Mouse (Mus musculus) intestine, postnatal 0 days (tissue): Measurements from ENCODE around the gene Paf1. TPM values are rescaled to one million over a fixed set of nuclear protein-coding genes. Genes with fewer than 3 reads are reported as not detected.

ENCODE experiments used
- ATAC-seq: fragments of 200-750 bp; cut with Nextera tagmentation; 2 replicates; pipeline ENCODE4 v1.8.0; 2017; ENCODE audit warnings: mild to moderate bottlenecking, moderate TSS enrichment, moderate library complexity
- H3K27ac ChIP-seq: fragments of 300-500 bp; sonication (generic); 2 replicates; pipeline ENCODE4 v1.5.1; 2014; ENCODE audit warnings: mild to moderate bottlenecking, low read depth, low read length, moderate library complexity
- H3K27me3 ChIP-seq: fragments of 300-500 bp; sonication (generic); replicated peaks from 2 replicates; pipeline ENCODE4 v1.6.1; 2014; ENCODE audit warnings: low read length, mixed read lengths; ENCODE audit not compliant: control insufficient read depth, insufficient read depth
- H3K36me3 ChIP-seq: fragments of 300-500 bp; sonication (generic); 2 replicates; pipeline ENCODE4 v1.6.1; 2014; ENCODE audit warnings: mild to moderate bottlenecking, moderate library complexity; ENCODE audit not compliant: control insufficient read depth, insufficient read depth
- H3K4me1 ChIP-seq: fragments of 300-500 bp; sonication (generic); replicated peaks from 2 replicates; pipeline ENCODE4 v1.6.1; 2014; ENCODE audit warnings: antibody characterized with exemption, low read length, mixed read lengths; ENCODE audit not compliant: control insufficient read depth, insufficient read depth
- H3K4me2 ChIP-seq: fragments of 300-500 bp; sonication (generic); replicated peaks from 2 replicates; pipeline ENCODE4 v1.6.1; 2014; ENCODE audit warnings: low read depth, mild to moderate bottlenecking, moderate library complexity
- H3K4me3 ChIP-seq: fragments of 300-500 bp; sonication (generic); 2 replicates; pipeline ENCODE4 v1.5.1; 2014; ENCODE audit warnings: low read depth, low read length
- H3K9ac ChIP-seq: fragments of 300-500 bp; sonication (generic); 2 replicates; pipeline ENCODE4 v1.6.1; 2014; ENCODE audit warnings: mild to moderate bottlenecking, low read depth, low read length
- H3K9me3 ChIP-seq: fragments of 300-500 bp; sonication (generic); 2 replicates; pipeline ENCODE4 v1.6.1; 2016; ENCODE audit warnings: mixed run types; ENCODE audit not compliant: control insufficient read depth
- CTCF ChIP-seq: sonication (generic); IDR thresholded peaks from 2 replicates; pipeline ENCODE4 v1.5.1; 2016; ENCODE audit warnings: low read depth, mild to moderate bottlenecking, control low read depth, antibody characterized with exemption, moderate library complexity
- WGBS: fragments of 180-500 bp; shearing (Covaris S2); extraction: QIAGEN DNeasy Blood & Tissue Kit; methylation state at CpG from one replicate; pipeline ENCODE4 v1.1.7; 2014; 5-methylcytosine and 5-hydroxymethylcytosine counted together
- polyA plus RNA-seq: library from polyadenylated mRNA; unstranded; fragments of >200 nt; fragmentation: Nextera tagmentation; extraction: Ambion mirVana; gene quantifications from 2 replicates; pipeline ENCODE4 v1.2.1, GENCODE M21; 2015

Gene Paf1
- polyA plus RNA-seq: 54.6 and 60.6 TPM in 2 replicates

- WGBS: under 1% methylated on average over 58 of the region's 58 CpGs
- peak within 1 kb of the TSS; percentile 91 for H3K4me2 ChIP-seq
Observed at GRCm38 (mm10) chr7:28392429-28393271, at the start of gene Paf1, which contains the start of gene Med29. Paf1 (plus strand) TSS chr7:28392951. Med29 (minus strand) TSS chr7:28392708.

GRCm38 (mm10) chr7:28344637-28345036 is 48.1 kb upstream of the Paf1 start:
- WGBS: under 1% methylated on average over 4 of the region's 4 CpGs
- no peaks in the 10 kb centered on the region for H3K27me3 ChIP-seq
- H3K4me3 ChIP-seq: no peak overlapping the region
- no peak overlapping the region for H3K9ac ChIP-seq
- H3K4me2 ChIP-seq: no peak overlapping the region
- no peaks in the 10 kb centered on the region for H3K36me3 ChIP-seq
- H3K27ac ChIP-seq: no peak overlapping the region
- peak; percentile 91 for TF ChIP-seq CTCF
- no peaks in the 10 kb centered on the region for H3K9me3 ChIP-seq
- no peaks in the 10 kb centered on the region; the same call in 1 of the 2 replicates for H3K4me1 ChIP-seq
- no peak for ATAC-seq

More at GRCm38 (mm10) chr7:28392429-28393271, at the start of gene Paf1, which contains the start of gene Med29:
- peak; percentile 4; the same call in 1 of the 2 replicates for TF ChIP-seq CTCF
- Histone ChIP-seq H3K4me1 (no peaks in the 10 kb centered on the region; the same call in 1 of the 2 replicates), H3K27ac (peak within 1 kb of the TSS; percentile 80), H3K27me3 (no peaks in the 10 kb centered on the region), H3K9ac (peak within 1 kb of the TSS; percentile 85), H3K36me3 (peaks cover 53% of the 10 kb centered on the region), H3K9me3 (no peaks in the 10 kb centered on the region), H3K4me3 (peak within 1 kb of the TSS; percentile 83)
- ATAC-seq: peak; percentile 92

GRCm38 (mm10) chr7:28347746-28348145 is 45.0 kb upstream of the Paf1 start:
- TF ChIP-seq CTCF: no peak
- no peaks in the 10 kb centered on the region for H3K9me3 ChIP-seq
- no peak overlapping the region for H3K4me2 ChIP-seq
- H3K36me3 ChIP-seq: peaks cover 9% of the 10 kb centered on the region; the same call in 1 of the 2 replicates
- H3K4me3 ChIP-seq: no peak overlapping the region
- no peaks in the 10 kb centered on the region; the same call in 1 of the 2 replicates for H3K4me1 ChIP-seq
- WGBS: 37% methylated on average over 3 of the region's 3 CpGs
- no peaks in the 10 kb centered on the region for H3K27me3 ChIP-seq
- H3K27ac ChIP-seq: no peak overlapping the region
- no peak overlapping the region for H3K9ac ChIP-seq
- ATAC-seq: no peak

- ATAC-seq: no peak
- Histone ChIP-seq H3K36me3 (peaks cover 15% of the 10 kb centered on the region), H3K4me1 (no peaks in the 10 kb centered on the region; the same call in 1 of the 2 replicates), H3K9me3 (no peaks in the 10 kb centered on the region), H3K27ac (no peak overlapping the region), H3K27me3 (no peaks in the 10 kb centered on the region), H3K9ac (no peak overlapping the region), H3K4me2 (no peak overlapping the region), H3K4me3 (no peak overlapping the region)
- WGBS: 84% methylated on average over 7 of the region's 7 CpGs
- TF ChIP-seq CTCF: peak; percentile 53
Observed at GRCm38 (mm10) chr7:28348601-28349000, 44.1 kb upstream of the Paf1 start.

GRCm38 (mm10) chr7:28350155-28350883 is 42.4 kb upstream of the Paf1 start, which contains the start of gene Rps16:
Rps16 (plus strand) TSS chr7:28350652.
- whole genome bisulfite sequencing: 1% methylated on average over 49 of the region's 50 CpGs
- peaks cover 26% of the 10 kb centered on the region for H3K36me3 ChIP-seq
- H3K4me1 ChIP-seq: no peaks in the 10 kb centered on the region; the same call in 1 of the 2 replicates
- peak within 1 kb of the TSS; percentile 87 for H3K4me3 ChIP-seq
- peak within 1 kb of the TSS; percentile 77 for H3K4me2 ChIP-seq
- peak within 1 kb of the TSS; percentile 93 for H3K9ac ChIP-seq
- H3K27me3 ChIP-seq: no peaks in the 10 kb centered on the region
- ATAC-seq: peak; percentile 88
- peak within 1 kb of the TSS; percentile 85 for H3K27ac ChIP-seq
- no peak; the same call in 1 of the 2 replicates for TF ChIP-seq CTCF
- H3K9me3 ChIP-seq: no peaks in the 10 kb centered on the region
